Comparison of ENCODE assay signal across 9 mouse cellular contexts in the genomic region with DNA sequence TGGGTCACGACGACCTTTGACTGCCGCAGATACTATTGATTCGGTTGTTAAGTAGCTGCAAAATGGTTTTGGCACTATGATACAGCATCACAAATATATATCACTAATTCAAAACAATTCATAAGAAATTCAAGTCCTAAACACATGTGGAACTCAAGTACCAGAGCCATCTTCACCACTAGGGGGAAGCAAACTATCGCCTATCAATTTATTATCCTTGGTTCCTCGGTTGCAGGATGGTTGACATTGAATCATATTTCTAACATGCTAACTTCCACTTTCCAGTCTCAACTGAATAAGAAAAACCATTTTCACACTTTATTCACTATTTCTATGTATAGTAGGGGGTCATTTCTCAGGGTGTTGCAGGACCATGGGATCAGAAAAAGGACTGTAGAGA. TPM values are rescaled to one million over a fixed set of nuclear protein-coding genes. Genes with fewer than 3 reads are reported as not detected.
DNase-seq lines count a peak whose midpoint lies in the region; ATAC-seq and TF ChIP-seq lines count a peak whose summit lies in the region.
"Had no signal": no experiment of that assay in that cellular context is flagged by ENCODE, and none has a peak within 500 bp of the region (broad histone marks: within the 10 kb centered on the region; RNA-seq: fewer than 3 reads in every experiment).

No protein-coding gene starts in this region.

- WGBS in hindbrain, embryonic 13.5 days = 33% methylated on average over 6 of the region's 6 CpGs
- 36% methylated on average over 6 of the region's 6 CpGs for WGBS in hindbrain, embryonic 12.5 days
- WGBS in midbrain, embryonic 15.5 days = 31% methylated on average over 6 of the region's 6 CpGs

- ATAC-seq in hindbrain, embryonic 13.5 days (ENCODE audit: low FRiP score) = peak; percentile 28; the same call in 1 of the 2 replicates
- no peak for ATAC-seq in hindbrain, embryonic 12.5 days (ENCODE audit: low FRiP score)
- peak; percentile 65; the same call in 1 of the 2 replicates for ATAC-seq in midbrain, embryonic 15.5 days (replicated peaks)

- H3K36me3 ChIP-seq in hindbrain, embryonic 13.5 days = no peaks in the 10 kb centered on the region
- no peaks in the 10 kb centered on the region for H3K36me3 ChIP-seq in hindbrain, embryonic 12.5 days
- no peaks in the 10 kb centered on the region for H3K36me3 ChIP-seq in CH12.LX (replicated peaks in 1 of 2; ENCODE audit: control insufficient read depth in 1 of 2, insufficient read depth in 1 of 2, low read length in 1 of 2)
- H3K36me3 ChIP-seq in midbrain, embryonic 15.5 days (replicated peaks) = no peaks in the 10 kb centered on the region
- H3K36me3 ChIP-seq: stomach, embryonic 15.5 days had no signal

- H3K4me1 ChIP-seq in hindbrain, embryonic 13.5 days (replicated peaks) = peaks cover 11% of the 10 kb centered on the region
- no peaks in the 10 kb centered on the region for H3K4me1 ChIP-seq in hindbrain, embryonic 12.5 days
- H3K4me1 ChIP-seq in CH12.LX (ENCODE audit: control insufficient read depth in 1 of 2, insufficient read depth in 2 of 2) = peaks cover 7 to 8% of the 10 kb centered on the region in 2 experiments
- H3K4me1 ChIP-seq in midbrain, embryonic 15.5 days = no peaks in the 10 kb centered on the region
- H3K4me1 ChIP-seq: stomach, embryonic 15.5 days had no signal

- peak; percentile 94 for TF ChIP-seq RAD21 in CH12.LX (IDR thresholded peaks at IDR 0.05; ENCODE audit: low read depth, low read length)

- no peak for TF ChIP-seq EP300 in CH12.LX (IDR thresholded peaks at IDR 0.05; ENCODE audit: low read length)

- peak; percentile 63 to 88 for TF ChIP-seq CTCF in CH12.LX (conservative IDR thresholded peaks at IDR 0.05 in 1 of 2, IDR thresholded peaks at IDR 0.05 in 1 of 2; ENCODE audit: low read depth in 2 of 2, low read length in 2 of 2)

- H3K4me2 ChIP-seq in hindbrain, embryonic 13.5 days = no peak overlapping the region
- H3K4me2 ChIP-seq in hindbrain, embryonic 12.5 days (replicated peaks) = no peak overlapping the region
- H3K4me2 ChIP-seq in CH12.LX (ENCODE audit: insufficient read depth, low read depth, poor library complexity, severe bottlenecking) = peak overlapping the region; percentile 36; the same call in 1 of the 2 replicates
- H3K4me2 ChIP-seq in midbrain, embryonic 15.5 days = no peak overlapping the region
- H3K4me2 ChIP-seq: stomach, embryonic 15.5 days had no signal

- H3K9me3 ChIP-seq in hindbrain, embryonic 13.5 days = no peaks in the 10 kb centered on the region
- no peaks in the 10 kb centered on the region for H3K9me3 ChIP-seq in hindbrain, embryonic 12.5 days (replicated peaks)
- no peaks in the 10 kb centered on the region for H3K9me3 ChIP-seq in CH12.LX (replicated peaks; ENCODE audit: low read length)
- H3K9me3 ChIP-seq in midbrain, embryonic 15.5 days = no peaks in the 10 kb centered on the region
- H3K9me3 ChIP-seq: stomach, embryonic 15.5 days had no signal

- no peak overlapping the region for H3K9ac ChIP-seq in hindbrain, embryonic 13.5 days
- H3K9ac ChIP-seq in hindbrain, embryonic 12.5 days = no peak overlapping the region
- H3K9ac ChIP-seq in CH12.LX (ENCODE audit: insufficient read depth, low read depth) = no peak overlapping the region
- H3K9ac ChIP-seq in midbrain, embryonic 15.5 days = no peak overlapping the region
- H3K9ac ChIP-seq: stomach, embryonic 15.5 days had no signal

- H3K27ac ChIP-seq in hindbrain, embryonic 13.5 days = no peak overlapping the region
- no peak overlapping the region for H3K27ac ChIP-seq in hindbrain, embryonic 12.5 days
- no peak overlapping the region for H3K27ac ChIP-seq in CH12.LX (ENCODE audit: insufficient read depth, low read depth)
- no peak overlapping the region for H3K27ac ChIP-seq in midbrain, embryonic 15.5 days
- H3K27ac ChIP-seq: stomach, embryonic 15.5 days had no signal

- dilution Hi-C loops in CH12.LX (cut with MboI; ENCODE audit: extremely low pct_ligation_motif_present, extremely low pct_unique_long_range_greater_than_20kb, low sequenced_read_pairs) = no loop called here

- in situ Hi-C loops in CH12.LX (cut with MboI; ENCODE audit: low pct_ligation_motif_present, low pct_unique_long_range_greater_than_20kb, low sequenced_read_pairs) = loop anchor here (10.0 to 25.0 kb wide), 2 partner anchors 191 to 863 kb away; a partner anchor contains a TSS

- H3K27me3 ChIP-seq in hindbrain, embryonic 13.5 days = 0 out of 2 replicates have a peak, but pooled peaks cover 6% of the 10 kb centered on the region
- H3K27me3 ChIP-seq in hindbrain, embryonic 12.5 days = no peaks in the 10 kb centered on the region
- H3K27me3 ChIP-seq in CH12.LX (replicated peaks) = no peaks in the 10 kb centered on the region
- 0 out of 2 replicates have a peak, but pooled peaks cover 3% of the 10 kb centered on the region for H3K27me3 ChIP-seq in midbrain, embryonic 15.5 days (replicated peaks)
- H3K27me3 ChIP-seq: stomach, embryonic 15.5 days had no signal

- no peaks in the 10 kb centered on the region for H3K79me2 ChIP-seq in CH12.LX (replicated peaks; ENCODE audit: control insufficient read depth, extremely low read depth, insufficient read depth, poor library complexity, severe bottlenecking)

- peak; percentile 77 for DNase-seq in CH12.LX (ENCODE audit: extremely low read depth)
- peak; percentile 53 for DNase-seq in c-Kit-positive CD71-positive TER-119-positive erythroid progenitor cells, embryonic 14.5 days (ENCODE audit: low spot score)
- peak; percentile 48 to 93 for DNase-seq in frontal cortex, adult 2 months (ENCODE audit: extremely low spot score in 1 of 2, low spot score in 1 of 2)
- DNase-seq in layer of hippocampus, adult 9-10 months (ENCODE audit: low spot score) = peak; percentile 87
- no peak for DNase-seq in spleen, postnatal 14 days (ENCODE audit: low spot score in 2 of 2)

- no peak overlapping the region for H3K4me3 ChIP-seq in hindbrain, embryonic 13.5 days
- H3K4me3 ChIP-seq in hindbrain, embryonic 12.5 days = no peak overlapping the region
- H3K4me3 ChIP-seq in CH12.LX (replicated peaks in 1 of 3; ENCODE audit: low read depth in 2 of 3, low read length in 2 of 3, poor library complexity in 1 of 3) = no peak overlapping the region
- no peak overlapping the region for H3K4me3 ChIP-seq in midbrain, embryonic 15.5 days
- H3K4me3 ChIP-seq: stomach, embryonic 15.5 days had no signal

- no peak for TF ChIP-seq POLR2A in CH12.LX (IDR thresholded peaks at IDR 0.05; ENCODE audit: low read depth, low read length)

TF ChIP-seq in CH12.LX, 34 proteins besides CTCF, POLR2A, EP300 and RAD21:
- TF ChIP-seq SMC3 (IDR thresholded peaks at IDR 0.05; ENCODE audit: low read depth, low read length) = peak; percentile 71
- no peak for TF ChIP-seq IRF4 (IDR thresholded peaks at IDR 0.05; ENCODE audit: low read depth, low read length)
- peak; percentile 84 for TF ChIP-seq MYC (IDR thresholded peaks at IDR 0.05; ENCODE audit: low read depth, low read length)
- TF ChIP-seq PAX5 (IDR thresholded peaks at IDR 0.05; ENCODE audit: low read length) = no peak
- no peak for TF ChIP-seq ELF1 (IDR thresholded peaks at IDR 0.05; ENCODE audit: low read depth, low read length)
- TF ChIP-seq USF2 (conservative IDR thresholded peaks at IDR 0.05; ENCODE audit: low read depth, low read length) = no peak
- TF ChIP-seq MXI1 (IDR thresholded peaks at IDR 0.05; ENCODE audit: low read depth, low read length) = no peak
- peak; percentile 38 for TF ChIP-seq ZC3H11A (IDR thresholded peaks at IDR 0.05; ENCODE audit: low read depth, low read length)
- TF ChIP-seq MEF2A (IDR thresholded peaks at IDR 0.05; ENCODE audit: borderline replicate concordance, low read depth, low read length) = no peak

RNA-seq across cellular contexts. Expression of a gene that starts 19.0 kb away (rescaled TPM):
- polyA plus RNA-seq in hindbrain, embryonic 13.5 days (2015; fragmentation: Nextera tagmentation; extraction: Ambion mirVana) = 31.5 and 35.1 TPM in 2 replicates
- 57.3 and 58.8 TPM in 2 replicates for polyA plus RNA-seq in hindbrain, embryonic 12.5 days (2016; fragmentation: Nextera tagmentation; extraction: Ambion mirVana)
- 108 and 126 TPM in 2 replicates for total RNA-seq in CH12.LX (2012; rRNA removed)
- 130 and 146 TPM in 2 replicates for total RNA-seq in CH12.LX (2014; rRNA removed)
- 167 and 211 TPM in 2 replicates for polyA plus RNA-seq in CH12.LX (2012; ENCODE audit: insufficient read length, low read depth)
- 48.4 and 58.8 TPM in 2 replicates for polyA plus RNA-seq in frontal cortex, adult 2 months (2012; rRNA removed)
- polyA plus RNA-seq in midbrain, embryonic 15.5 days (2015; fragmentation: Nextera tagmentation; extraction: Ambion mirVana) = 28.7 and 29.9 TPM in 2 replicates

RNA-seq across cellular contexts. Expression of a gene that starts 20.7 kb away (rescaled TPM):
- 0.18 and 0.43 TPM in 2 replicates for polyA plus RNA-seq in hindbrain, embryonic 13.5 days (2015; fragmentation: Nextera tagmentation; extraction: Ambion mirVana)
- polyA plus RNA-seq in hindbrain, embryonic 12.5 days (2016; fragmentation: Nextera tagmentation; extraction: Ambion mirVana) = 0.23 and 0.25 TPM in 2 replicates
- total RNA-seq in CH12.LX (2012; rRNA removed) (not detected in 2 replicates), CH12.LX (2014; rRNA removed) (not detected in 2 replicates)
- not detected in 2 replicates for polyA plus RNA-seq in CH12.LX (2012; ENCODE audit: insufficient read length, low read depth)
- polyA plus RNA-seq in frontal cortex, adult 2 months (2012; rRNA removed) = 0.34 and 0.48 TPM in 2 replicates
- polyA plus RNA-seq in midbrain, embryonic 15.5 days (2015; fragmentation: Nextera tagmentation; extraction: Ambion mirVana) = 0.18 and 0.50 TPM in 2 replicates
- polyA plus RNA-seq: stomach, embryonic 15.5 days had no signal

RNA-seq across cellular contexts. Expression of a gene that starts 24.2 kb away (rescaled TPM):
- polyA plus RNA-seq in hindbrain, embryonic 13.5 days (2015; fragmentation: Nextera tagmentation; extraction: Ambion mirVana) = 113 and 116 TPM in 2 replicates
- 109 and 117 TPM in 2 replicates for polyA plus RNA-seq in hindbrain, embryonic 12.5 days (2016; fragmentation: Nextera tagmentation; extraction: Ambion mirVana)
- 34.8 and 36.8 TPM in 2 replicates for total RNA-seq in CH12.LX (2012; rRNA removed)
- 78.3 and 82.6 TPM in 2 replicates for total RNA-seq in CH12.LX (2014; rRNA removed)
- 72.7 and 79.0 TPM in 2 replicates for polyA plus RNA-seq in CH12.LX (2012; ENCODE audit: insufficient read length, low read depth)
- polyA plus RNA-seq in frontal cortex, adult 2 months (2012; rRNA removed) = 208 TPM in 2 replicates
- 110 and 132 TPM in 2 replicates for polyA plus RNA-seq in midbrain, embryonic 15.5 days (2015; fragmentation: Nextera tagmentation; extraction: Ambion mirVana)

RNA-seq across cellular contexts. Expression of a gene that starts 45.8 kb away (rescaled TPM):
- polyA plus RNA-seq in hindbrain, embryonic 13.5 days (2015; fragmentation: Nextera tagmentation; extraction: Ambion mirVana) = 264 and 272 TPM in 2 replicates
- polyA plus RNA-seq in hindbrain, embryonic 12.5 days (2016; fragmentation: Nextera tagmentation; extraction: Ambion mirVana) = 255 TPM in 2 replicates
- total RNA-seq in CH12.LX (2012; rRNA removed) (103 and 106 TPM in 2 replicates), CH12.LX (2014; rRNA removed) (107 and 114 TPM in 2 replicates)
- polyA plus RNA-seq in CH12.LX (2012; ENCODE audit: insufficient read length, low read depth) = 83.7 and 93.0 TPM in 2 replicates
- polyA plus RNA-seq in frontal cortex, adult 2 months (2012; rRNA removed) = 121 and 124 TPM in 2 replicates
- polyA plus RNA-seq in midbrain, embryonic 15.5 days (2015; fragmentation: Nextera tagmentation; extraction: Ambion mirVana) = 251 and 261 TPM in 2 replicates

Comparison
In these comparisons a context has a peak if more than half of its experiments do, and no peak if none do; other contexts are left out.
1. DNase-seq: peak in CH12.LX (single experiment), c-Kit-positive CD71-positive TER-119-positive erythroid progenitor cells, embryonic 14.5 days (single experiment), frontal cortex, adult 2 months (2 of 2) and layer of hippocampus, adult 9-10 months (single experiment); none in spleen, postnatal 14 days (0 of 2).